Mouse (Mus musculus): ENCODE measurements at regions not wholly inside any gene's neighbourhood (a gene's known extent, or its start where the extent isn't known, plus 50 kb on each side); places are given as distances from the start of the nearest gene placed in this dataset.

GRCm38 (mm10) chr14:36819826-36820225 lies 148.8 kb downstream of the Ccser2 start:
- no peak overlapping the region for H3K27ac ChIP-seq (ENCODE audit: low read length)
- H3K4me2 ChIP-seq (ENCODE audit: low read depth, low read length): no peak overlapping the region
- no peaks in the 10 kb centered on the region for H3K9me3 ChIP-seq (ENCODE audit: control insufficient read depth, low read length)
- WGBS: 79% methylated on average over 1 of the region's 1 CpGs
- H3K27me3 ChIP-seq (ENCODE audit: control insufficient read depth, insufficient read depth, low read depth, low read length): no peaks in the 10 kb centered on the region
- no peak for ATAC-seq (ENCODE audit: low read depth)
- H3K4me1 ChIP-seq (replicated peaks; ENCODE audit: control insufficient read depth, insufficient read depth, low read length): no peaks in the 10 kb centered on the region
- H3K9ac ChIP-seq (ENCODE audit: low read length): no peak overlapping the region
- H3K4me3 ChIP-seq (ENCODE audit: low read length): no peak overlapping the region
- no peaks in the 10 kb centered on the region for H3K36me3 ChIP-seq (ENCODE audit: control insufficient read depth, insufficient read depth, low read length)

- no peak overlapping the region for H3K27ac ChIP-seq (ENCODE audit: low read length)
- no peaks in the 10 kb centered on the region for H3K4me1 ChIP-seq (replicated peaks; ENCODE audit: control insufficient read depth, insufficient read depth, low read length)
- H3K36me3 ChIP-seq (ENCODE audit: control insufficient read depth, insufficient read depth, low read length): no peaks in the 10 kb centered on the region
- WGBS: 75% methylated on average over 2 of the region's 3 CpGs
- no peak overlapping the region for H3K4me3 ChIP-seq (ENCODE audit: low read length)
- no peaks in the 10 kb centered on the region for H3K9me3 ChIP-seq (ENCODE audit: control insufficient read depth, low read length)
- no peak overlapping the region for H3K4me2 ChIP-seq (ENCODE audit: low read depth, low read length)
- H3K9ac ChIP-seq (ENCODE audit: low read length): no peak overlapping the region
- H3K27me3 ChIP-seq (ENCODE audit: control insufficient read depth, insufficient read depth, low read depth, low read length): no peaks in the 10 kb centered on the region
- no peak for ATAC-seq (ENCODE audit: low read depth)
These were observed 166.2 kb downstream of the Ccser2 start for GRCm38 (mm10) chr14:36802418-36802817.

GRCm38 (mm10) chr14:36799820-36800219 lies 168.8 kb downstream of the Ccser2 start:
- Histone ChIP-seq H3K27me3 (ENCODE audit: control insufficient read depth, insufficient read depth, low read depth, low read length) (no peaks in the 10 kb centered on the region), H3K9ac (ENCODE audit: low read length) (no peak overlapping the region), H3K27ac (ENCODE audit: low read length) (no peak overlapping the region), H3K36me3 (ENCODE audit: control insufficient read depth, insufficient read depth, low read length) (no peaks in the 10 kb centered on the region), H3K4me2 (ENCODE audit: low read depth, low read length) (no peak overlapping the region), H3K9me3 (ENCODE audit: control insufficient read depth, low read length) (no peaks in the 10 kb centered on the region), H3K4me1 (replicated peaks; ENCODE audit: control insufficient read depth, insufficient read depth, low read length) (no peaks in the 10 kb centered on the region), H3K4me3 (ENCODE audit: low read length) (no peak overlapping the region)
- ATAC-seq (ENCODE audit: low read depth): no peak
- 82% methylated on average over 1 of the region's 1 CpGs for WGBS

- Histone ChIP-seq H3K36me3 (ENCODE audit: control insufficient read depth, insufficient read depth, low read length) (no peaks in the 10 kb centered on the region), H3K4me1 (replicated peaks; ENCODE audit: control insufficient read depth, insufficient read depth, low read length) (no peaks in the 10 kb centered on the region), H3K27ac (ENCODE audit: low read length) (no peak overlapping the region), H3K27me3 (ENCODE audit: control insufficient read depth, insufficient read depth, low read depth, low read length) (no peaks in the 10 kb centered on the region), H3K4me2 (ENCODE audit: low read depth, low read length) (no peak overlapping the region), H3K9ac (ENCODE audit: low read length) (no peak overlapping the region), H3K4me3 (ENCODE audit: low read length) (no peak overlapping the region), H3K9me3 (ENCODE audit: control insufficient read depth, low read length) (no peaks in the 10 kb centered on the region)
- 72% methylated on average over 2 of the region's 2 CpGs for WGBS
- no peak for ATAC-seq (ENCODE audit: low read depth)
These were observed 186.7 kb downstream of the Ccser2 start for GRCm38 (mm10) chr14:36781882-36782281.

GRCm38 (mm10) chr14:36778956-36779355 lies 189.6 kb downstream of the Ccser2 start:
- H3K27me3 ChIP-seq (ENCODE audit: control insufficient read depth, insufficient read depth, low read depth, low read length): no peaks in the 10 kb centered on the region
- H3K4me3 ChIP-seq (ENCODE audit: low read length): no peak overlapping the region
- ATAC-seq (ENCODE audit: low read depth): no peak
- no peaks in the 10 kb centered on the region for H3K9me3 ChIP-seq (ENCODE audit: control insufficient read depth, low read length)
- no peak overlapping the region for H3K9ac ChIP-seq (ENCODE audit: low read length)
- no peaks in the 10 kb centered on the region for H3K36me3 ChIP-seq (ENCODE audit: control insufficient read depth, insufficient read depth, low read length)
- no peak overlapping the region for H3K27ac ChIP-seq (ENCODE audit: low read length)
- no peak overlapping the region for H3K4me2 ChIP-seq (ENCODE audit: low read depth, low read length)
- 55% methylated on average over 1 of the region's 1 CpGs for WGBS
- H3K4me1 ChIP-seq (replicated peaks; ENCODE audit: control insufficient read depth, insufficient read depth, low read length): no peaks in the 10 kb centered on the region

GRCm38 (mm10) chr14:36774349-36774748 lies 194.2 kb downstream of the Ccser2 start:
- 46% methylated on average over 3 of the region's 3 CpGs for WGBS
- Histone ChIP-seq H3K9ac (ENCODE audit: low read length) (no peak overlapping the region), H3K4me3 (ENCODE audit: low read length) (no peak overlapping the region), H3K4me2 (ENCODE audit: low read depth, low read length) (no peak overlapping the region), H3K9me3 (ENCODE audit: control insufficient read depth, low read length) (no peaks in the 10 kb centered on the region), H3K4me1 (replicated peaks; ENCODE audit: control insufficient read depth, insufficient read depth, low read length) (no peaks in the 10 kb centered on the region), H3K36me3 (ENCODE audit: control insufficient read depth, insufficient read depth, low read length) (no peaks in the 10 kb centered on the region), H3K27ac (ENCODE audit: low read length) (no peak overlapping the region), H3K27me3 (ENCODE audit: control insufficient read depth, insufficient read depth, low read depth, low read length) (no peaks in the 10 kb centered on the region)
- ATAC-seq (ENCODE audit: low read depth): 0 out of 2 replicates have a peak, but pooled peaks have one; percentile 15

GRCm38 (mm10) chr14:36764377-36764776 lies 204.2 kb downstream of the Ccser2 start:
- Histone ChIP-seq H3K27ac (ENCODE audit: low read length) (no peak overlapping the region), H3K4me2 (ENCODE audit: low read depth, low read length) (no peak overlapping the region), H3K27me3 (ENCODE audit: control insufficient read depth, insufficient read depth, low read depth, low read length) (no peaks in the 10 kb centered on the region), H3K9me3 (ENCODE audit: control insufficient read depth, low read length) (no peaks in the 10 kb centered on the region), H3K36me3 (ENCODE audit: control insufficient read depth, insufficient read depth, low read length) (no peaks in the 10 kb centered on the region), H3K4me1 (replicated peaks; ENCODE audit: control insufficient read depth, insufficient read depth, low read length) (no peaks in the 10 kb centered on the region), H3K4me3 (ENCODE audit: low read length) (no peak overlapping the region), H3K9ac (ENCODE audit: low read length) (no peak overlapping the region)
- no peak for ATAC-seq (ENCODE audit: low read depth)
- 66% methylated on average over 4 of the region's 4 CpGs for WGBS

- Histone ChIP-seq H3K4me1 (replicated peaks; ENCODE audit: control insufficient read depth, insufficient read depth, low read length) (no peaks in the 10 kb centered on the region), H3K36me3 (ENCODE audit: control insufficient read depth, insufficient read depth, low read length) (no peaks in the 10 kb centered on the region), H3K9ac (ENCODE audit: low read length) (no peak overlapping the region), H3K9me3 (ENCODE audit: control insufficient read depth, low read length) (no peaks in the 10 kb centered on the region), H3K4me3 (ENCODE audit: low read length) (no peak overlapping the region), H3K4me2 (ENCODE audit: low read depth, low read length) (no peak overlapping the region), H3K27ac (ENCODE audit: low read length) (no peak overlapping the region), H3K27me3 (ENCODE audit: control insufficient read depth, insufficient read depth, low read depth, low read length) (no peaks in the 10 kb centered on the region)
- 75% methylated on average over 6 of the region's 6 CpGs for WGBS
- ATAC-seq (ENCODE audit: low read depth): no peak
These were observed 212.5 kb downstream of the Ccser2 start for GRCm38 (mm10) chr14:36756056-36756455.

GRCm38 (mm10) chr14:36748130-36748883 lies 220.3 kb downstream of the Ccser2 start:
- no peaks in the 10 kb centered on the region for H3K9me3 ChIP-seq (ENCODE audit: control insufficient read depth, low read length)
- no peak overlapping the region for H3K9ac ChIP-seq (ENCODE audit: low read length)
- WGBS: 78% methylated on average over 6 of the region's 6 CpGs
- H3K4me2 ChIP-seq (ENCODE audit: low read depth, low read length): no peak overlapping the region
- no peaks in the 10 kb centered on the region for H3K4me1 ChIP-seq (replicated peaks; ENCODE audit: control insufficient read depth, insufficient read depth, low read length)
- ATAC-seq (ENCODE audit: low read depth): no peak
- H3K27ac ChIP-seq (ENCODE audit: low read length): no peak overlapping the region
- no peak overlapping the region for H3K4me3 ChIP-seq (ENCODE audit: low read length)
- no peaks in the 10 kb centered on the region for H3K36me3 ChIP-seq (ENCODE audit: control insufficient read depth, insufficient read depth, low read length)
- no peaks in the 10 kb centered on the region for H3K27me3 ChIP-seq (ENCODE audit: control insufficient read depth, insufficient read depth, low read depth, low read length)
